Mouse (Mus musculus) gonadal fat pad, adult 2 months (tissue): ENCODE data around the gene Vmn1r212. TPM values are rescaled to one million over a fixed set of nuclear protein-coding genes. Genes with fewer than 3 reads are reported as not detected.
"Not testable (repeated sequence)": the region's sequence is repeated elsewhere in the genome, so short reads cannot be mapped to it uniquely, and the experiment has no call there.

Experiments
- DNase-seq: peaks from one replicate; pipeline ENCODE4 v3.0.0-alpha.2; 2012; ENCODE audit warnings: low read depth
- polyA plus RNA-seq: library from polyadenylated mRNA; depleted of rRNA; stranded (reverse); fragments of >200 nt; gene quantifications from 2 replicates; pipeline ENCODE4 v1.2.3, GENCODE M21; 2012; rRNA removed

The Vmn1r212 gene
- polyA plus RNA-seq, result not detected in 2 replicates

- DNase-seq, result no peak
Observed at GRCm38 (mm10) chr13:22884105-22884504, at the start of gene Vmn1r212. Gene Vmn1r212 (minus strand): TSS chr13:22884205.

DNA sequence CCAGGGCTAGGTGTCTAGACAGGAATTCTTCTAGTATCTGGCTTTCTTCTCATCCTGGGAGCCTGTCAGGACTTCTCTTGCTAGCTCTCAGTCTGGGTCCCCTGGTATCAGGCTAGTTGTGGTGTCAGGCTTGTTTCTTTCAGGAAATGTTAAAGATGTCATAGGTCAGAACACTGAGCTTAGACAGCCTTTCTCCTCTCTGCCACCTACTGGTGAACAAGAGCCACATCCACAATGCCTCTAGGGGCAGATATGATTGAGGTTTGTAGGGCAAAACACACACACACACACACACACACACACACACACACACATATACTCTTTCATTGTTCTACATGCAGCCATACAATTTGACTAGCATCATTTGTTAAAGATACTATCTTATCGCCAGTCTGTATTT is 4.7 kb downstream of the Vmn1r212 start:
- DNase-seq, result no peak

DNA sequence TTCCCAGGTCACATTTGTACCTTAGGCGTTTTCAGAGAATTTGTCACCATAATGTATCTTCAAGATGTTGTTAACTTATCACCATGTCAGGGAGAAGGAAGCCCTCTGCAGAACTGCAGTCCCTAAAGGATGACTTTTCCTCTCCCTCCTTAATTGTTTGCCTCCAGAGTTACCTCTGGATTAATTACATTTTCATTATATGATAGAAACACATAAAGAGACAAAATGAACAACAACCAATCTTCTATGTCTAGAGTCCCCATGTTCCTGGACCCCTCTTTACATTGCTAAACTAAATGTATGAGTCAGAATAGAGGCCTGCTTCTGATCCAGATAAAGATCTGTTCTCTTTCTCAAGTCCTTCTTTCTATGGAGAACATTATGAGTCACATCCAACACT is 26.5 kb downstream of the Vmn1r212 start, which contains the start of gene Vmn1r211:
TSS of gene Vmn1r211 (minus strand) at position 101 of the 400 bp plus-strand sequence.
- DNase-seq, result no peak

- DNase-seq, result no peak
Observed at GRCm38 (mm10) chr13:22854760-22855159, 29.2 kb downstream of the Vmn1r212 start.

DNA sequence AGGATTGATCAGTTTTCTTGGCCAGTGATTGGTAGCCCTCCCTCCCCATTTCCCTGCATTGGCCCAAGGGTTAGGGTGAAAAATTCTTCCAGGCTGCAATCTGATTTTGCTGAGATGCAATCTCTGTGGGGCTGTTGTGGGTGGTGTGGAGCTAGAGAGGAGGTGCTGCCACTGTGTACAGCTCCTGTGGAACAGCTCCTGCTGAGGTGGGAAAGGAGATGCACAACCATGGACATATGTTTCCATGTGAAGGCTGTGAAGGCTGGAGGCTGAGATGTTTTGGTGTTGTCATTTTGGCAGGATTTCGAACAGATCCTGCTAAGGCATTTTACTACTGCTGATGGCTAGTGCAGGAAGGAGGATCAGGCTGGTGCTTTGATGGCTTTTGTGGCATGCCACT is 37.2 kb downstream of the Vmn1r212 start:
- DNase-seq, result no peak

DNA sequence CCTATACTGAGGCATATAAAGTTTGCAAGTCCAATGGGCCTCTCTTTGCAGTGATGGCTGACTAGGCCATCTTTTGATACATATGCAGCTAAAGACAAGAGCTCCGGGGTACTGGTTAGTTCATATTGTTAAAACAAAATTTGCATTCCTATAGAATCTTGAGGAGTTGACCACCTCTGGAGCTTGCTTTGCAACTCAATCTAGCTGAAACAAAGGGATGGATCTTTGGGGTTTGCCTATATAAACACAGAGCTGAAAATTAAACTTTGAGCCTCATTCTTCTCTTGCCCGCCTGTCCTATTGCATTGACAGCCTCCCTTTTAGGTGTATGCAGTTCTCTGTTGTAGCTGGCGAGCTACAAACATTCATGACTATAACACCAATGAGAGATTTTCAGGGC is 39.7 kb downstream of the Vmn1r212 start:
- not testable (repeated sequence) for DNase-seq

Other genes starting within 250 kb of the Vmn1r212 start
- not detected in 2 replicates for gene Vmn1r207-ps, start 154.6 kb downstream of the Vmn1r212 start, polyA plus RNA-seq
- gene Vmn1r208, start 106.8 kb downstream of the Vmn1r212 start, polyA plus RNA-seq, result not detected in 2 replicates
- not detected in 2 replicates for gene Vmn1r209, start 74.5 kb downstream of the Vmn1r212 start, polyA plus RNA-seq
- not detected in 2 replicates for gene Vmn1r210, start 52.9 kb downstream of the Vmn1r212 start, polyA plus RNA-seq
- not detected in 2 replicates for gene Vmn1r211, start 26.6 kb downstream of the Vmn1r212 start, polyA plus RNA-seq
- gene Vmn1r213, start 123.5 kb upstream of the Vmn1r212 start, polyA plus RNA-seq, result not detected in 2 replicates
- not detected in 2 replicates for gene Vmn1r214, start 146.2 kb upstream of the Vmn1r212 start, polyA plus RNA-seq
- gene Vmn1r215, start 183.8 kb upstream of the Vmn1r212 start, polyA plus RNA-seq, result not detected in 2 replicates
- not detected in 2 replicates for gene Vmn1r217, start 234.0 kb upstream of the Vmn1r212 start, polyA plus RNA-seq
- not detected in 2 replicates for gene Vmn1r218, start 248.9 kb upstream of the Vmn1r212 start, polyA plus RNA-seq